Mouse (Mus musculus): ENCODE measurements around the gene Vmn2r56. TPM values are rescaled to one million over a fixed set of nuclear protein-coding genes. Genes with fewer than 3 reads are reported as not detected.

Gene Vmn2r56
- not detected for polyA plus RNA-seq (2012; fragmentation: generic; extraction: Trizol)

GRCm38 (mm10) chr7:12734904-12735303, at the start of gene Vmn2r56:
TSS of gene Vmn2r56 (minus strand) at chr7:12735004.

GRCm38 (mm10) chr7:12684903-12685302, 49.9 kb downstream of the Vmn2r56 start, which contains the start of gene Vmn2r55:
TSS of gene Vmn2r55 (minus strand) at chr7:12685003.

GRCm38 (mm10) chr7:12640219-12640618, 94.6 kb downstream of the Vmn2r56 start, which contains the start of gene Vmn2r54:
TSS of gene Vmn2r54 (minus strand) at chr7:12640319.

Other genes with a start within 250 kb of the Vmn2r56 start
- gene 2900092C05Rik, start 222.5 kb downstream of the Vmn2r56 start, polyA plus RNA-seq (2012; fragmentation: generic; extraction: Trizol) = not detected
- gene Vmn2r53, start 126.2 kb downstream of the Vmn2r56 start, polyA plus RNA-seq (2012; fragmentation: generic; extraction: Trizol) = not detected
- gene Vmn2r54, start 94.7 kb downstream of the Vmn2r56 start, polyA plus RNA-seq (2012; fragmentation: generic; extraction: Trizol) = not detected
- gene Vmn2r55, start 50.0 kb downstream of the Vmn2r56 start, polyA plus RNA-seq (2012; fragmentation: generic; extraction: Trizol) = not detected
- under 1 TPM in 1 of 2 experiments, not detected in 1; 0.09 TPM for gene Zscan18, start 68.6 kb upstream of the Vmn2r56 start, polyA plus RNA-seq (2012; fragmentation: generic; extraction: Trizol)
- 1 to 10 TPM in 1 of 2 experiments, under 1 TPM in 1; 0.09 to 1.7 TPM for gene Zfp329, start 83.9 kb upstream of the Vmn2r56 start, polyA plus RNA-seq (2012; fragmentation: generic; extraction: Trizol)
- gene Zfp110, start 99.8 kb upstream of the Vmn2r56 start, polyA plus RNA-seq (2012; fragmentation: generic; extraction: Trizol) = 1 to 10 TPM in 1 of 2 experiments, under 1 TPM in 1; 0.46 to 6.5 TPM
- 1 to 10 TPM in 1 of 2 experiments, under 1 TPM in 1; 0.20 to 2.1 TPM for gene Zfp128, start 146.2 kb upstream of the Vmn2r56 start, polyA plus RNA-seq (2012; fragmentation: generic; extraction: Trizol)
- 1 to 10 TPM; 1.5 to 5.6 TPM for gene Zscan22, start 162.8 kb upstream of the Vmn2r56 start, polyA plus RNA-seq (2012; fragmentation: generic; extraction: Trizol)
- 1,000 to 10,000 TPM; 2,873 to 4,278 TPM for gene Rps5, start 187.3 kb upstream of the Vmn2r56 start, polyA plus RNA-seq (2012; fragmentation: generic; extraction: Trizol)
- gene Rnf225, start 192.4 kb upstream of the Vmn2r56 start, polyA plus RNA-seq (2012; fragmentation: generic; extraction: Trizol) = 1 to 10 TPM in 1 of 2 experiments, under 1 TPM in 1; 0.30 to 1.0 TPM
- gene Zfp324, start 230.8 kb upstream of the Vmn2r56 start, polyA plus RNA-seq (2012; fragmentation: generic; extraction: Trizol) = 1 to 10 TPM; 3.1 to 9.2 TPM
- gene Zfp446, start 242.8 kb upstream of the Vmn2r56 start, polyA plus RNA-seq (2012; fragmentation: generic; extraction: Trizol) = 1 to 10 TPM; 1.5 to 3.0 TPM

Data from C3H10T1/2 (cell line).